Mouse (Mus musculus): ENCODE results near the gene Ntsr1. TPM values are rescaled to one million over a fixed set of nuclear protein-coding genes. Genes with fewer than 3 reads are reported as not detected.

The Ntsr1 gene
- 0.56 and 1.2 TPM in 2 replicates for polyA plus RNA-seq (2012; rRNA removed; ENCODE audit: low replicate concordance)

DNA sequence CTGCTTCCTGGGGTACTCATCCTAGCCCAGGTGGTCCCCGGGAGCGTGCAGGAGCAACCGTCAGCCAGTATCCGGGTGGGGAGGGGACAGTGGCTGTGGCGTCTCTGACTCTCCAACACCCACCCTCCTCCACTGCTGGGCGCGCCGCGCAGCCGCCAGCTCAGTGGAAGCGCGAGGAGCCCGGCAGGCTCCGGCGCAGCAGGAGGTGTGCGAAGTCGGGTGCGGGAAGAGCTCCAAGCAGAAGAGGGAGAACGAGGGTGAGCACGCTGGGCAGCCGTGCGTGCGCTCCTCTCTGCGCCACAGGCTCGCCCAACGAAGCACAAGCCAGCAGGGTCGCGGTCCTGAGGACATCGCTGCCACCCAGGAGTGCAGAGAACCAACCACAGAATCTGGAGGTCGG is at the start of gene Ntsr1:
Ntsr1 (plus strand) TSS at position 236 of the 400 bp plus-strand sequence.

GRCm38 (mm10) chr2:180455723-180456698 is 43.8 kb upstream of the Ntsr1 start, which contains the start of gene Slco4a1:
TSS of gene Slco4a1 (plus strand) at chr2:180456245.

DNA sequence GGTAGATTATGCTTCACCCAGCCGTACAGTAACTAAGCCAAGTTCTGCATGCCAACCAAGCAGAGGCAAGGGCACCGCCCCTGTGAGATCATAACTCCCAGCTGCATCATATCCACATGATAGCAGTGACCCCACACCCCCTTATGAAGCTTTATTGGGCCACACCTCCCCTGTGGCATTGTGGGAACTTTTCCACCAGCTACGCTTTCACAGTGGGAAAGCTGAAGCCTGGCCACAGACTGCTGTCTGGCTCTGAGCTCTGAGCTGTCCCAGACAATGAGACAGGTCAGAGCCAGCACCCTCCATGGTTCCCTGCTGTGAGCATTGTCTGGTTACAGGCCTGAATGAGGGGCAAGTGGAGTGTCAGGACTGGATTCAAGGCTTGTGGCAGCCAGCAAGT is 81.2 kb downstream of the Ntsr1 start, which contains the start of gene Mrgbp:
Mrgbp (plus strand) TSS at position 303 of the 400 bp plus-strand sequence.

GRCm38 (mm10) chr2:180589123-180589831 is 89.5 kb downstream of the Ntsr1 start, which contains the start of gene Ogfr:
TSS of gene Ogfr (plus strand) at chr2:180589245.

Other genes with a start within 250 kb of the Ntsr1 start
- 1,302 and 2,566 TPM in 2 replicates for gene Rps21, start 242.6 kb upstream of the Ntsr1 start, polyA plus RNA-seq (2012; rRNA removed; ENCODE audit: low replicate concordance)
- 18.6 and 22.5 TPM in 2 replicates for gene Cables2, start 226.5 kb upstream of the Ntsr1 start, polyA plus RNA-seq (2012; rRNA removed; ENCODE audit: low replicate concordance)
- gene Rbbp8nl, start 210.1 kb upstream of the Ntsr1 start, polyA plus RNA-seq (2012; rRNA removed; ENCODE audit: low replicate concordance), result 1.1 and 2.7 TPM in 2 replicates
- gene Gata5, start 165.3 kb upstream of the Ntsr1 start, polyA plus RNA-seq (2012; rRNA removed; ENCODE audit: low replicate concordance), result 35.2 and 88.5 TPM in 2 replicates
- 11.3 and 16.5 TPM in 2 replicates for gene Slco4a1, start 43.7 kb upstream of the Ntsr1 start, polyA plus RNA-seq (2012; rRNA removed; ENCODE audit: low replicate concordance)
- gene Mrgbp, start 81.3 kb downstream of the Ntsr1 start, polyA plus RNA-seq (2012; rRNA removed; ENCODE audit: low replicate concordance), result 13.3 and 18.2 TPM in 2 replicates
- 15.0 and 30.8 TPM in 2 replicates for gene Ogfr, start 89.3 kb downstream of the Ntsr1 start, polyA plus RNA-seq (2012; rRNA removed; ENCODE audit: low replicate concordance)
- 0.97 and 3.3 TPM in 2 replicates for gene Col9a3, start 97.8 kb downstream of the Ntsr1 start, polyA plus RNA-seq (2012; rRNA removed; ENCODE audit: low replicate concordance)
- gene Tcfl5, start 142.7 kb downstream of the Ntsr1 start, polyA plus RNA-seq (2012; rRNA removed; ENCODE audit: low replicate concordance), result not detected in 2 replicates
- 4.5 and 7.1 TPM in 2 replicates for gene Dido1, start 210.0 kb downstream of the Ntsr1 start, polyA plus RNA-seq (2012; rRNA removed; ENCODE audit: low replicate concordance)
- gene Gid8, start 210.1 kb downstream of the Ntsr1 start, polyA plus RNA-seq (2012; rRNA removed; ENCODE audit: low replicate concordance), result 10.2 and 11.5 TPM in 2 replicates
- 8.9 and 29.1 TPM in 2 replicates for gene Slc17a9, start 225.3 kb downstream of the Ntsr1 start, polyA plus RNA-seq (2012; rRNA removed; ENCODE audit: low replicate concordance)